Mouse (Mus musculus) forebrain, embryonic 10.5 days (tissue): Measurements from ENCODE around the gene Itprid1. TPM values are rescaled to one million over a fixed set of nuclear protein-coding genes. Genes with fewer than 3 reads are reported as not detected.

ENCODE experiments used
- DNase-seq: peaks from one replicate; pipeline ENCODE4 v3.0.0-alpha.2; 2017; ENCODE audit warnings: low spot score; ENCODE audit errors: extremely low spot score
- H3K27ac ChIP-seq: fragments of 300-500 bp; sonication (generic); 2 replicates; pipeline ENCODE4 v1.5.1; 2016; ENCODE audit warnings: mild to moderate bottlenecking
- H3K27me3 ChIP-seq: fragments of 300-500 bp; sonication (generic); 2 replicates; pipeline ENCODE4 v1.6.1; 2016; ENCODE audit warnings: mild to moderate bottlenecking; ENCODE audit not compliant: poor library complexity, severe bottlenecking
- H3K36me3 ChIP-seq: fragments of 300-500 bp; sonication (generic); replicated peaks from 2 replicates; pipeline ENCODE4 v1.6.1; 2016; ENCODE audit warnings: mild to moderate bottlenecking, moderate library complexity
- H3K4me1 ChIP-seq: fragments of 300-500 bp; sonication (generic); 2 replicates; pipeline ENCODE4 v1.6.1; 2016
- H3K4me3 ChIP-seq: fragments of 300-500 bp; sonication (generic); 2 replicates; pipeline ENCODE4 v1.5.1; 2016; ENCODE audit warnings: mild to moderate bottlenecking, moderate library complexity
- H3K9me3 ChIP-seq: fragments of 300-500 bp; sonication (generic); 2 replicates; pipeline ENCODE4 v1.6.1; 2016; ENCODE audit warnings: mild to moderate bottlenecking, moderate library complexity
- WGBS: fragments of 180-500 bp; shearing (Covaris S2); methylation state at CpG from one replicate; pipeline ENCODE4 v1.1.7; 2016; 5-methylcytosine and 5-hydroxymethylcytosine counted together
- polyA plus RNA-seq: library from polyadenylated mRNA; unstranded; fragments of >200 nt; fragmentation: Nextera tagmentation; extraction: Ambion mirVana; gene quantifications from 2 replicates; pipeline ENCODE4 v1.2.1, GENCODE M21; 2016

The Itprid1 gene
- polyA plus RNA-seq, 1 experiment from 2014 or later, result not detected

- no peak overlapping the region for H3K4me3 ChIP-seq
- no peak for DNase-seq
- H3K4me1 ChIP-seq, result peaks cover 11% of the 10 kb centered on the region
- H3K9me3 ChIP-seq, result no peaks in the 10 kb centered on the region
- no peak overlapping the region for H3K27ac ChIP-seq
- H3K27me3 ChIP-seq, result no peaks in the 10 kb centered on the region
- H3K36me3 ChIP-seq, result no peaks in the 10 kb centered on the region
- WGBS, result 91% methylated on average over 5 of the region's 5 CpGs
Measured at GRCm38 (mm10) chr6:56027966-56028365, 191.3 kb downstream of the Itprid1 start.

Other genes with a start within 250 kb of the Itprid1 start
- 0.21 TPM in 1 of 2 replicates, not detected in the other for gene Neurod6, start 155.6 kb upstream of the Itprid1 start, polyA plus RNA-seq
- gene Ppp1r17, start 180.6 kb downstream of the Itprid1 start, polyA plus RNA-seq, result 1.5 and 1.7 TPM in 2 replicates